Mouse (Mus musculus): ENCODE measurements at regions not wholly inside any gene's neighbourhood (a gene's known extent, or its start where the extent isn't known, plus 50 kb on each side); places are given as distances from the start of the nearest gene placed in this dataset.

GRCm38 (mm10) chr8:35933186-35934114 is 167.9 kb downstream of the Gm19410 start:
- intact Hi-C loops (cut with DNase I): loop anchor here (5.0 kb wide), 1 partner anchor 49 kb away; no protein-coding TSS in a partner anchor
- no peak for DNase-seq (ENCODE audit: low spot score)

- intact Hi-C loops (cut with DNase I): loop anchor here (5.0 kb wide), 1 partner anchor 48 kb away; no protein-coding TSS in a partner anchor
- no peak for DNase-seq (ENCODE audit: low spot score)
Observed at GRCm38 (mm10) chr8:35934115-35934607, 168.6 kb downstream of the Gm19410 start.

- DNase-seq (ENCODE audit: low spot score): no peak
- intact Hi-C loops (cut with DNase I): no loop called here
Observed at GRCm38 (mm10) chr8:35935034-35935433, 169.4 kb downstream of the Gm19410 start.

GRCm38 (mm10) chr8:35939199-35939598 is 173.6 kb downstream of the Gm19410 start:
- DNase-seq (ENCODE audit: low spot score): no peak
- intact Hi-C loops (cut with DNase I): no loop called here

GRCm38 (mm10) chr8:35942515-35942914 is 176.9 kb downstream of the Gm19410 start:
- no peak for DNase-seq (ENCODE audit: low spot score)
- intact Hi-C loops (cut with DNase I): no loop called here

- intact Hi-C loops (cut with DNase I): no loop called here
- no peak for DNase-seq (ENCODE audit: low spot score)
Observed at GRCm38 (mm10) chr8:35943686-35944085, 178.1 kb downstream of the Gm19410 start.

- DNase-seq (ENCODE audit: low spot score): no peak
- intact Hi-C loops (cut with DNase I): no loop called here
Observed at GRCm38 (mm10) chr8:35944461-35944860, 178.9 kb downstream of the Gm19410 start.

- DNase-seq (ENCODE audit: low spot score): no peak
- intact Hi-C loops (cut with DNase I): no loop called here
Observed at GRCm38 (mm10) chr8:35946539-35946940, 180.9 kb downstream of the Gm19410 start.

GRCm38 (mm10) chr8:35948146-35948545 is 182.6 kb downstream of the Gm19410 start:
- DNase-seq (ENCODE audit: low spot score): no peak
- intact Hi-C loops (cut with DNase I): no loop called here

GRCm38 (mm10) chr8:35948751-35949183 is 183.2 kb downstream of the Gm19410 start:
- intact Hi-C loops (cut with DNase I): no loop called here
- DNase-seq (ENCODE audit: low spot score): no peak

- intact Hi-C loops (cut with DNase I): no loop called here
- DNase-seq (ENCODE audit: low spot score): no peak
Observed at GRCm38 (mm10) chr8:35955506-35955905, 189.9 kb downstream of the Gm19410 start.

GRCm38 (mm10) chr8:35956319-35956718 is 190.7 kb downstream of the Gm19410 start:
- intact Hi-C loops (cut with DNase I): no loop called here
- no peak for DNase-seq (ENCODE audit: low spot score)

GRCm38 (mm10) chr8:35959201-35959600 is 193.6 kb downstream of the Gm19410 start:
- intact Hi-C loops (cut with DNase I): no loop called here
- DNase-seq (ENCODE audit: low spot score): no peak

GRCm38 (mm10) chr8:35960867-35961614 is 195.5 kb downstream of the Gm19410 start:
- DNase-seq (ENCODE audit: low spot score): no peak
- intact Hi-C loops (cut with DNase I): no loop called here

- intact Hi-C loops (cut with DNase I): no loop called here
- DNase-seq (ENCODE audit: low spot score): no peak
Observed at GRCm38 (mm10) chr8:35961615-35962220, 196.1 kb downstream of the Gm19410 start.

- no peak for DNase-seq (ENCODE audit: low spot score)
- intact Hi-C loops (cut with DNase I): no loop called here
Observed at GRCm38 (mm10) chr8:35964932-35965331, 199.3 kb downstream of the Gm19410 start.

GRCm38 (mm10) chr8:35968341-35968740 is 202.8 kb downstream of the Gm19410 start:
- DNase-seq (ENCODE audit: low spot score): no peak
- intact Hi-C loops (cut with DNase I): no loop called here

- no peak for DNase-seq (ENCODE audit: low spot score)
- intact Hi-C loops (cut with DNase I): no loop called here
Observed at GRCm38 (mm10) chr8:35971082-35971481, 205.5 kb downstream of the Gm19410 start.

GRCm38 (mm10) chr8:35974323-35975029 is 208.9 kb downstream of the Gm19410 start:
- DNase-seq (ENCODE audit: low spot score): no peak
- intact Hi-C loops (cut with DNase I): no loop called here
